Mouse (Mus musculus): ENCODE results near the gene Tnfsf9. TPM values are rescaled to one million over a fixed set of nuclear protein-coding genes. Genes with fewer than 3 reads are reported as not detected.

The Tnfsf9 gene
- total and polyA plus RNA-seq, 2 experiments from 2014 or later, result 3.6 to 3.8 TPM

GRCm38 (mm10) chr17:57143704-57144103 is 38.6 kb downstream of the Tnfsf9 start:
- no peak for DNase-seq (ENCODE audit: low spot score)
- no peaks in the 10 kb centered on the region for H3K36me3 ChIP-seq (ENCODE audit: insufficient read depth, low read length)
- no peaks in the 10 kb centered on the region for H3K9me3 ChIP-seq (ENCODE audit: low read length)
- no peak overlapping the region for H3K9ac ChIP-seq (replicated peaks; ENCODE audit: low read length, poor library complexity, severe bottlenecking)
- H3K4me2 ChIP-seq (ENCODE audit: low read depth, low read length, poor library complexity, severe bottlenecking), result no peak overlapping the region
- no peak for TF ChIP-seq CTCF (IDR thresholded peaks at IDR 0.05)
- no peak overlapping the region for H3K27ac ChIP-seq (ENCODE audit: low read depth, low read length)
- H3K27me3 ChIP-seq (ENCODE audit: insufficient read depth, low read length), result no peaks in the 10 kb centered on the region
- H3K4me1 ChIP-seq (ENCODE audit: insufficient read depth, low read length), result no peaks in the 10 kb centered on the region
- ATAC-seq (ENCODE audit: low FRiP score), result no peak
- no peak overlapping the region for H3K4me3 ChIP-seq (ENCODE audit: low read depth, low read length)
- 85% methylated on average over 3 of the region's 3 CpGs for WGBS

GRCm38 (mm10) chr17:57145115-57145514 is 40.0 kb downstream of the Tnfsf9 start:
- no peak for TF ChIP-seq CTCF (IDR thresholded peaks at IDR 0.05)
- no peak for DNase-seq (ENCODE audit: low spot score)
- H3K4me2 ChIP-seq (ENCODE audit: low read depth, low read length, poor library complexity, severe bottlenecking), result no peak overlapping the region
- H3K4me3 ChIP-seq (ENCODE audit: low read depth, low read length), result no peak overlapping the region
- H3K27me3 ChIP-seq (ENCODE audit: insufficient read depth, low read length), result 0 out of 2 replicates have a peak, but pooled peaks cover 4% of the 10 kb centered on the region
- no peak overlapping the region for H3K27ac ChIP-seq (ENCODE audit: low read depth, low read length)
- H3K9me3 ChIP-seq (ENCODE audit: low read length), result no peaks in the 10 kb centered on the region
- WGBS, result 63% methylated on average over 1 of the region's 1 CpGs
- H3K9ac ChIP-seq (replicated peaks; ENCODE audit: low read length, poor library complexity, severe bottlenecking), result no peak overlapping the region
- H3K36me3 ChIP-seq (ENCODE audit: insufficient read depth, low read length), result no peaks in the 10 kb centered on the region
- no peak for ATAC-seq (ENCODE audit: low FRiP score)
- no peaks in the 10 kb centered on the region for H3K4me1 ChIP-seq (ENCODE audit: insufficient read depth, low read length)

DNA sequence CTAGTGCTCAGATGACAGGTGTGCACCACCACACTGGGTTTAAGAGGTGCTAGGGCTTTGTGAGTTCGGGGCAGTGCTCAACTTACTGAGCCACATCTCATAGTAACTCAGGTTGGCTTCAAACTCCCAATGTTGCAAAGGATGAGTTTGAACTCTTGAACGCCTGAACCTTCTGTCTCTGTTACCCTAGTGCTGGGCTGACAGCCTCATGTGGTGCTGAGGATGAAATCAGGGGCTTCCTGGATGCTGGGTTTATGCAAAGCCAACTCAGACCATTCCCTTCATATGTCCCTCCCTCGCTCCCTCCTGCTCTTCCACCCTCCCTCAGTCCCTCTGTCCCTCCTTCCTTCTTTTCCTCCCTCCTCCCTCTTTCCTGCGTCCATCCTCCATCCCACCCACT is 43.2 kb downstream of the Tnfsf9 start:
- Histone ChIP-seq H3K4me2 (ENCODE audit: low read depth, low read length, poor library complexity, severe bottlenecking) (peak overlapping the region; percentile 57), H3K9ac (replicated peaks; ENCODE audit: low read length, poor library complexity, severe bottlenecking) (no peak overlapping the region), H3K9me3 (ENCODE audit: low read length) (no peaks in the 10 kb centered on the region), H3K27ac (ENCODE audit: low read depth, low read length) (no peak overlapping the region), H3K36me3 (ENCODE audit: insufficient read depth, low read length) (no peaks in the 10 kb centered on the region), H3K4me3 (ENCODE audit: low read depth, low read length) (no peak overlapping the region), H3K4me1 (ENCODE audit: insufficient read depth, low read length) (no peaks in the 10 kb centered on the region), H3K27me3 (ENCODE audit: insufficient read depth, low read length) (0 out of 2 replicates have a peak, but pooled peaks cover 4% of the 10 kb centered on the region)
- no peak for ATAC-seq (ENCODE audit: low FRiP score)
- DNase-seq (ENCODE audit: low spot score), result no peak
- TF ChIP-seq CTCF (IDR thresholded peaks at IDR 0.05), result no peak
- 72% methylated on average over 4 of the region's 4 CpGs for WGBS

DNA sequence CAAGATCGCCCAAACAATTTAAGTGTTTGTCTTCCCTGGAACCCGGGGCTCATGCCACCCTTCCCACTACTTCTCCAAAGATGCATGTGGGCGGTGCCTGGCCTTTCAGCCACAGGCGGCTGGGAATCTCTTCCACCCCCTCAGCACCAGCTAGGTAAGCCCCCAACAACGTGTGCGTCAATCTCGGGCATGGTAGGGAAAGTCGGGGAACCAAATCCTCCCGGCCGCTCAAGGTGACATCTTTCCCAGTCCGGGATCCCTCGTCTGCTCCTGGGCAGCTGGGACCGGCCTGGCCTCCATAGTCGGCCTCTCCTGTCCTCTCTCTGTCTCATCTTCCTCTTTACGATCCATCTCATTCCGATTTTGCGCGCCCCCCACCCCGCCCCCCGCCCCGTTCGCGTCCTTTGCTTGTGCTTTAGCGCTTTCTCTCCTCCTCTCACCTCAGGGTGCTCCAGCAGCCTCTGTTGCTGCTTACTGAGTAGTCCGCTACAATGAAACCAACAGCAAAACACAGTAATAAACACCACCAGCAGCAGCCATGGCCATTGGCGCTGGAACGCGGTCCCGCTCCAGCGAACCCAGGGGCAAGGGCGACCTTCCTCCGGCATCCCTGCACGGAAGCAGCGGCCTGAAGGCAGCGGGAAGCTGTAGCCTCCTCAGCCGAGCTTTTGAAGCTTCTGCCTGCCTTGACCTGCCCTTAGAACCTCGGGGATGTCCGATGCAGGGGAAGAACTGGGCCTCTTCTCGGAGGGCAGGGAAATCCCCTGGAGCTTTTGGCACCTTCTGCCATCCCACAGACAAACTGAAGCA is 44.1 kb downstream of the Tnfsf9 start, which contains the start of gene Cd70:
Gene Cd70 (minus strand): TSS at position 784 of the 810 bp plus-strand sequence.
- no peaks in the 10 kb centered on the region for H3K36me3 ChIP-seq (ENCODE audit: insufficient read depth, low read length)
- H3K9ac ChIP-seq (replicated peaks; ENCODE audit: low read length, poor library complexity, severe bottlenecking), result peak within 1 kb of the TSS; percentile 54
- 5% methylated on average over 35 of the region's 39 CpGs for WGBS
- no peaks in the 10 kb centered on the region for H3K4me1 ChIP-seq (ENCODE audit: insufficient read depth, low read length)
- 0 out of 2 replicates have a peak, but pooled peaks cover 4% of the 10 kb centered on the region for H3K27me3 ChIP-seq (ENCODE audit: insufficient read depth, low read length)
- peak within 1 kb of the TSS; percentile 30 for H3K4me3 ChIP-seq (ENCODE audit: low read depth, low read length)
- no peak for TF ChIP-seq CTCF (IDR thresholded peaks at IDR 0.05)
- DNase-seq (ENCODE audit: low spot score), result peak; percentile 1
- peak within 1 kb of the TSS; percentile 57 for H3K4me2 ChIP-seq (ENCODE audit: low read depth, low read length, poor library complexity, severe bottlenecking)
- no peak for ATAC-seq (ENCODE audit: low FRiP score)
- no peaks in the 10 kb centered on the region for H3K9me3 ChIP-seq (ENCODE audit: low read length)
- no peak within 1 kb of the TSS for H3K27ac ChIP-seq (ENCODE audit: low read depth, low read length)

GRCm38 (mm10) chr17:57153006-57153405 is 47.9 kb downstream of the Tnfsf9 start:
- Histone ChIP-seq H3K4me3 (ENCODE audit: low read depth, low read length) (no peak overlapping the region), H3K9me3 (ENCODE audit: low read length) (no peaks in the 10 kb centered on the region), H3K27ac (ENCODE audit: low read depth, low read length) (no peak overlapping the region), H3K4me1 (ENCODE audit: insufficient read depth, low read length) (no peaks in the 10 kb centered on the region), H3K4me2 (ENCODE audit: low read depth, low read length, poor library complexity, severe bottlenecking) (no peak overlapping the region), H3K9ac (replicated peaks; ENCODE audit: low read length, poor library complexity, severe bottlenecking) (no peak overlapping the region), H3K36me3 (ENCODE audit: insufficient read depth, low read length) (no peaks in the 10 kb centered on the region), H3K27me3 (ENCODE audit: insufficient read depth, low read length) (0 out of 2 replicates have a peak, but pooled peaks cover 4% of the 10 kb centered on the region)
- WGBS, result 39% methylated on average over 6 of the region's 6 CpGs
- no peak for TF ChIP-seq CTCF (IDR thresholded peaks at IDR 0.05)
- no peak for ATAC-seq (ENCODE audit: low FRiP score)
- no peak for DNase-seq (ENCODE audit: low spot score)

DNA sequence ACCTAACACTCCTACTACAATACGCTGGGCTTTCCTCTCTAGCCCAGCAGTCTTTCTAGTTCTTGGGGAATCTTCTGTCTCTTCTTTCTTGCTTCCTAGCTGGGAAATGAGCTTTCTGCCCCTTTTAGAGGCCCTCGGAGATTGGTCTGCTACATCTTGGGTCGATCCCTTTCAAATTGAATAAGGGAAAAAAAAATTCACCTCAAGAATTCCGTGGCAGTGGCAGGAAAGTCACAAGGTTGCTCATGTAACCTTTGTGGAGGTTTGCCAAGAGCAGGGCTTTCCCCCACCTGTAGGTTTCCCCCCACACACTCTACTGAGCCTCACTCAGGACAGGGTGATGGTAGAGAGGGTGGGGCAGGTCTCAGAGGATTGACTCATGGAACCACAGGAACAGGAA is 48.7 kb downstream of the Tnfsf9 start:
- Histone ChIP-seq H3K9ac (replicated peaks; ENCODE audit: low read length, poor library complexity, severe bottlenecking) (no peak overlapping the region), H3K27ac (ENCODE audit: low read depth, low read length) (no peak overlapping the region), H3K4me3 (ENCODE audit: low read depth, low read length) (no peak overlapping the region), H3K36me3 (ENCODE audit: insufficient read depth, low read length) (no peaks in the 10 kb centered on the region), H3K4me1 (ENCODE audit: insufficient read depth, low read length) (no peaks in the 10 kb centered on the region), H3K27me3 (ENCODE audit: insufficient read depth, low read length) (0 out of 2 replicates have a peak, but pooled peaks cover 4% of the 10 kb centered on the region), H3K9me3 (ENCODE audit: low read length) (no peaks in the 10 kb centered on the region), H3K4me2 (ENCODE audit: low read depth, low read length, poor library complexity, severe bottlenecking) (no peak overlapping the region)
- TF ChIP-seq CTCF (IDR thresholded peaks at IDR 0.05), result no peak
- DNase-seq (ENCODE audit: low spot score) (no peak), ATAC-seq (ENCODE audit: low FRiP score) (no peak)
- 84% methylated on average over 4 of the region's 4 CpGs for WGBS

Other genes with a start within 250 kb of the Tnfsf9 start
- gene Acsbg2, start 230.9 kb upstream of the Tnfsf9 start, total RNA-seq (2014; rRNA removed), result 0.11 TPM in 1 of 2 replicates, not detected in the other
- not detected in 2 replicates for gene Acsbg2, start 230.9 kb upstream of the Tnfsf9 start, polyA plus RNA-seq (2015; fragmentation: Nextera tagmentation; extraction: Ambion mirVana)
- gene 1700061G19Rik, start 229.8 kb upstream of the Tnfsf9 start, total RNA-seq (2014; rRNA removed), result not detected in 2 replicates
- 0.45 and 0.72 TPM in 2 replicates for gene 1700061G19Rik, start 229.8 kb upstream of the Tnfsf9 start, polyA plus RNA-seq (2015; fragmentation: Nextera tagmentation; extraction: Ambion mirVana)
- gene Mllt1, start 169.9 kb upstream of the Tnfsf9 start, total RNA-seq (2014; rRNA removed), result 136 and 145 TPM in 2 replicates
- 60.2 and 63.5 TPM in 2 replicates for gene Mllt1, start 169.9 kb upstream of the Tnfsf9 start, polyA plus RNA-seq (2015; fragmentation: Nextera tagmentation; extraction: Ambion mirVana)
- gene Acer1, start 123.2 kb upstream of the Tnfsf9 start, total RNA-seq (2014; rRNA removed), result not detected in 2 replicates
- not detected in 2 replicates for gene Acer1, start 123.2 kb upstream of the Tnfsf9 start, polyA plus RNA-seq (2015; fragmentation: Nextera tagmentation; extraction: Ambion mirVana)
- gene Clpp, start 115.0 kb upstream of the Tnfsf9 start, total RNA-seq (2014; rRNA removed), result 126 and 139 TPM in 2 replicates
- 158 and 170 TPM in 2 replicates for gene Clpp, start 115.0 kb upstream of the Tnfsf9 start, polyA plus RNA-seq (2015; fragmentation: Nextera tagmentation; extraction: Ambion mirVana)
- gene Alkbh7, start 108.0 kb upstream of the Tnfsf9 start, total RNA-seq (2014; rRNA removed), result 44.3 and 64.8 TPM in 2 replicates
- 75.5 and 75.8 TPM in 2 replicates for gene Alkbh7, start 108.0 kb upstream of the Tnfsf9 start, polyA plus RNA-seq (2015; fragmentation: Nextera tagmentation; extraction: Ambion mirVana)
- gene Pspn, start 105.3 kb upstream of the Tnfsf9 start, total RNA-seq (2014; rRNA removed), result not detected in 2 replicates
- gene Pspn, start 105.3 kb upstream of the Tnfsf9 start, polyA plus RNA-seq (2015; fragmentation: Nextera tagmentation; extraction: Ambion mirVana), result 0.37 and 0.54 TPM in 2 replicates
- 37.8 and 47.8 TPM in 2 replicates for gene Gtf2f1, start 94.0 kb upstream of the Tnfsf9 start, total RNA-seq (2014; rRNA removed)
- 66.4 and 67.5 TPM in 2 replicates for gene Gtf2f1, start 94.0 kb upstream of the Tnfsf9 start, polyA plus RNA-seq (2015; fragmentation: Nextera tagmentation; extraction: Ambion mirVana)
- 0.22 TPM in 1 of 2 replicates, not detected in the other for gene Gm17949, start 93.9 kb upstream of the Tnfsf9 start, total RNA-seq (2014; rRNA removed)
- 0.38 TPM in 2 replicates for gene Gm17949, start 93.9 kb upstream of the Tnfsf9 start, polyA plus RNA-seq (2015; fragmentation: Nextera tagmentation; extraction: Ambion mirVana)
- gene Khsrp, start 73.8 kb upstream of the Tnfsf9 start, total RNA-seq (2014; rRNA removed), result 73.6 and 76.9 TPM in 2 replicates
- 25.3 and 31.6 TPM in 2 replicates for gene Khsrp, start 73.8 kb upstream of the Tnfsf9 start, polyA plus RNA-seq (2015; fragmentation: Nextera tagmentation; extraction: Ambion mirVana)
- 0.85 TPM in 1 of 2 replicates, not detected in the other for gene Slc25a41, start 63.7 kb upstream of the Tnfsf9 start, total RNA-seq (2014; rRNA removed)
- gene Slc25a41, start 63.7 kb upstream of the Tnfsf9 start, polyA plus RNA-seq (2015; fragmentation: Nextera tagmentation; extraction: Ambion mirVana), result not detected in 2 replicates
- 6.2 and 8.5 TPM in 2 replicates for gene Crb3, start 46.2 kb upstream of the Tnfsf9 start, total RNA-seq (2014; rRNA removed)
- gene Crb3, start 46.2 kb upstream of the Tnfsf9 start, polyA plus RNA-seq (2015; fragmentation: Nextera tagmentation; extraction: Ambion mirVana), result 3.5 and 5.1 TPM in 2 replicates
- gene Slc25a23, start 45.5 kb upstream of the Tnfsf9 start, total RNA-seq (2014; rRNA removed), result 109 and 146 TPM in 2 replicates
- 42.9 and 44.5 TPM in 2 replicates for gene Slc25a23, start 45.5 kb upstream of the Tnfsf9 start, polyA plus RNA-seq (2015; fragmentation: Nextera tagmentation; extraction: Ambion mirVana)
- gene Dennd1c, start 26.8 kb upstream of the Tnfsf9 start, total RNA-seq (2014; rRNA removed), result 0.27 and 1.0 TPM in 2 replicates
- gene Dennd1c, start 26.8 kb upstream of the Tnfsf9 start, polyA plus RNA-seq (2015; fragmentation: Nextera tagmentation; extraction: Ambion mirVana), result 1.9 and 2.3 TPM in 2 replicates
- 186 and 206 TPM in 2 replicates for gene Tubb4a, start 17.5 kb upstream of the Tnfsf9 start, total RNA-seq (2014; rRNA removed)
- gene Tubb4a, start 17.5 kb upstream of the Tnfsf9 start, polyA plus RNA-seq (2015; fragmentation: Nextera tagmentation; extraction: Ambion mirVana), result 408 and 417 TPM in 2 replicates
- gene Cd70, start 44.5 kb downstream of the Tnfsf9 start, total RNA-seq (2014; rRNA removed), result 0.82 TPM in 1 of 2 replicates, not detected in the other
- gene Cd70, start 44.5 kb downstream of the Tnfsf9 start, polyA plus RNA-seq (2015; fragmentation: Nextera tagmentation; extraction: Ambion mirVana), result 1.2 and 1.4 TPM in 2 replicates
- gene Tnfsf14, start 88.9 kb downstream of the Tnfsf9 start, total RNA-seq (2014; rRNA removed), result not detected in 2 replicates
- gene Tnfsf14, start 88.9 kb downstream of the Tnfsf9 start, polyA plus RNA-seq (2015; fragmentation: Nextera tagmentation; extraction: Ambion mirVana), result not detected in 2 replicates
- 0.49 and 8.6 TPM in 2 replicates for gene C3, start 122.8 kb downstream of the Tnfsf9 start, total RNA-seq (2014; rRNA removed)
- 1.7 and 2.9 TPM in 2 replicates for gene C3, start 122.8 kb downstream of the Tnfsf9 start, polyA plus RNA-seq (2015; fragmentation: Nextera tagmentation; extraction: Ambion mirVana)
- gene Gpr108, start 143.1 kb downstream of the Tnfsf9 start, total RNA-seq (2014; rRNA removed), result 19.2 and 20.9 TPM in 2 replicates
- 22.6 and 23.1 TPM in 2 replicates for gene Gpr108, start 143.1 kb downstream of the Tnfsf9 start, polyA plus RNA-seq (2015; fragmentation: Nextera tagmentation; extraction: Ambion mirVana)
- 3.8 and 5.5 TPM in 2 replicates for gene Trip10, start 144.1 kb downstream of the Tnfsf9 start, total RNA-seq (2014; rRNA removed)
- gene Trip10, start 144.1 kb downstream of the Tnfsf9 start, polyA plus RNA-seq (2015; fragmentation: Nextera tagmentation; extraction: Ambion mirVana), result 5.4 and 5.5 TPM in 2 replicates
- 1.5 and 2.7 TPM in 2 replicates for gene Vav1, start 173.8 kb downstream of the Tnfsf9 start, total RNA-seq (2014; rRNA removed)
- gene Vav1, start 173.8 kb downstream of the Tnfsf9 start, polyA plus RNA-seq (2015; fragmentation: Nextera tagmentation; extraction: Ambion mirVana), result 1.7 and 2.0 TPM in 2 replicates

All from midbrain, postnatal 0 days (tissue).